Mouse (Mus musculus) forebrain, embryonic 15.5 days (tissue): ENCODE measurements around the gene Olfr630. TPM values are rescaled to one million over a fixed set of nuclear protein-coding genes. Genes with fewer than 3 reads are reported as not detected.

Experiments used
- ATAC-seq: fragments of 200-750 bp; cut with Nextera tagmentation; replicated peaks from 2 replicates; pipeline ENCODE4 v1.8.0; 2017; ENCODE audit warnings: mild to moderate bottlenecking, moderate TSS enrichment, moderate library complexity
- H3K27ac ChIP-seq: fragments of 300-500 bp; sonication (generic); replicated peaks from 2 replicates; pipeline ENCODE4 v1.5.1; 2015; ENCODE audit warnings: mild to moderate bottlenecking, inconsistent platforms
- H3K27me3 ChIP-seq: fragments of 300-500 bp; sonication (generic); 2 replicates; pipeline ENCODE4 v1.6.1; 2015; ENCODE audit warnings: inconsistent platforms
- H3K36me3 ChIP-seq: fragments of 300-500 bp; sonication (generic); 2 replicates; pipeline ENCODE4 v1.6.1; 2015; ENCODE audit warnings: mild to moderate bottlenecking, inconsistent platforms
- H3K4me1 ChIP-seq: fragments of 300-500 bp; sonication (generic); 2 replicates; pipeline ENCODE4 v1.6.1; 2015; ENCODE audit warnings: inconsistent platforms
- H3K4me2 ChIP-seq: fragments of 300-500 bp; sonication (generic); replicated peaks from 2 replicates; pipeline ENCODE4 v1.6.1; 2015; ENCODE audit warnings: mild to moderate bottlenecking, inconsistent platforms
- H3K4me3 ChIP-seq: fragments of 300-500 bp; sonication (generic); 2 replicates; pipeline ENCODE4 v1.5.1; 2015; ENCODE audit warnings: mild to moderate bottlenecking, inconsistent platforms
- H3K9ac ChIP-seq: fragments of 300-500 bp; sonication (generic); replicated peaks from 2 replicates; pipeline ENCODE4 v1.6.1; 2015; ENCODE audit warnings: mild to moderate bottlenecking, inconsistent platforms
- H3K9me3 ChIP-seq: fragments of 300-500 bp; sonication (generic); 2 replicates; pipeline ENCODE4 v1.6.1; 2016; ENCODE audit warnings: inconsistent platforms
- WGBS: fragments of 180-500 bp; shearing (Covaris S2); methylation state at CpG from one replicate; pipeline ENCODE4 v1.1.7; 2015; ENCODE audit warnings: mixed read lengths; 5-methylcytosine and 5-hydroxymethylcytosine counted together
- polyA plus RNA-seq: library from polyadenylated mRNA; unstranded; fragments of >200 nt; fragmentation: Nextera tagmentation; extraction: Ambion mirVana; gene quantifications from 2 replicates; pipeline ENCODE4 v1.2.1, GENCODE M21; 2015

Gene Olfr630
- polyA plus RNA-seq, 1 experiment from 2014 or later: not detected

GRCm38 (mm10) chr7:103712024-103712423, 45.1 kb downstream of the Olfr630 start:
- Histone ChIP-seq H3K9ac (no peak overlapping the region), H3K4me2 (no peak overlapping the region), H3K27me3 (no peaks in the 10 kb centered on the region), H3K9me3 (no peaks in the 10 kb centered on the region), H3K4me1 (no peaks in the 10 kb centered on the region), H3K27ac (no peak overlapping the region), H3K4me3 (no peak overlapping the region), H3K36me3 (no peaks in the 10 kb centered on the region)
- 41% methylated on average over 2 of the region's 2 CpGs for WGBS
- no peak for ATAC-seq

Other genes starting within 250 kb of the Olfr630 start
- gene Olfr610, start 245.2 kb downstream of the Olfr630 start, polyA plus RNA-seq: not detected in 2 replicates
- gene Olfr611, start 236.5 kb downstream of the Olfr630 start, polyA plus RNA-seq: not detected in 2 replicates
- gene Olfr612, start 214.6 kb downstream of the Olfr630 start, polyA plus RNA-seq: not detected in 2 replicates
- not detected in 2 replicates for gene Olfr613, start 209.3 kb downstream of the Olfr630 start, polyA plus RNA-seq
- gene Olfr615, start 201.3 kb downstream of the Olfr630 start, polyA plus RNA-seq: not detected in 2 replicates
- not detected in 2 replicates for gene Olfr616, start 188.2 kb downstream of the Olfr630 start, polyA plus RNA-seq
- gene Olfr617, start 184.3 kb downstream of the Olfr630 start, polyA plus RNA-seq: not detected in 2 replicates
- gene Olfr618, start 167.2 kb downstream of the Olfr630 start, polyA plus RNA-seq: not detected in 2 replicates
- gene Olfr619, start 156.8 kb downstream of the Olfr630 start, polyA plus RNA-seq: not detected in 2 replicates
- gene Olfr620, start 144.8 kb downstream of the Olfr630 start, polyA plus RNA-seq: not detected in 2 replicates
- gene Olfr622, start 114.6 kb downstream of the Olfr630 start, polyA plus RNA-seq: not detected in 2 replicates
- gene Olfr623, start 93.6 kb downstream of the Olfr630 start, polyA plus RNA-seq: not detected in 2 replicates
- gene Olfr624, start 86.1 kb downstream of the Olfr630 start, polyA plus RNA-seq: not detected in 2 replicates
- gene Olfr625-ps1, start 74.6 kb downstream of the Olfr630 start, polyA plus RNA-seq: not detected in 2 replicates
- not detected in 2 replicates for gene Olfr243, start 42.7 kb downstream of the Olfr630 start, polyA plus RNA-seq
- not detected in 2 replicates for gene Olfr628, start 27.0 kb downstream of the Olfr630 start, polyA plus RNA-seq
- gene Olfr629, start 12.4 kb downstream of the Olfr630 start, polyA plus RNA-seq: not detected in 2 replicates
- not detected in 2 replicates for gene Olfr69, start 14.3 kb upstream of the Olfr630 start, polyA plus RNA-seq
- not detected in 2 replicates for gene Olfr68, start 22.4 kb upstream of the Olfr630 start, polyA plus RNA-seq
- not detected in 2 replicates for gene Olfr67, start 34.5 kb upstream of the Olfr630 start, polyA plus RNA-seq
- 1,298 and 1,407 TPM in 2 replicates for gene Hbb-bt, start 56.7 kb upstream of the Olfr630 start, polyA plus RNA-seq
- gene Hbb-bs, start 70.8 kb upstream of the Olfr630 start, polyA plus RNA-seq: 3,597 and 4,102 TPM in 2 replicates
- not detected in 2 replicates for gene Hbb-bh2, start 83.2 kb upstream of the Olfr630 start, polyA plus RNA-seq
- gene Hbb-bh1, start 85.8 kb upstream of the Olfr630 start, polyA plus RNA-seq: 1.1 and 2.1 TPM in 2 replicates
- 114 and 201 TPM in 2 replicates for gene Hbb-y, start 95.9 kb upstream of the Olfr630 start, polyA plus RNA-seq
- not detected in 2 replicates for gene Olfr66, start 128.9 kb upstream of the Olfr630 start, polyA plus RNA-seq
- gene Olfr64, start 137.2 kb upstream of the Olfr630 start, polyA plus RNA-seq: not detected in 2 replicates
- gene Olfr65, start 146.2 kb upstream of the Olfr630 start, polyA plus RNA-seq: not detected in 2 replicates
- not detected in 2 replicates for gene Olfr631, start 171.5 kb upstream of the Olfr630 start, polyA plus RNA-seq
- not detected in 2 replicates for gene Olfr632, start 177.0 kb upstream of the Olfr630 start, polyA plus RNA-seq
- not detected in 2 replicates for gene Olfr633, start 187.1 kb upstream of the Olfr630 start, polyA plus RNA-seq
- not detected in 2 replicates for gene Olfr635, start 213.8 kb upstream of the Olfr630 start, polyA plus RNA-seq
- not detected in 2 replicates for gene Olfr638, start 241.4 kb upstream of the Olfr630 start, polyA plus RNA-seq